Mouse (Mus musculus) retina, embryonic 14.5 days (tissue): ENCODE data around the gene Rcvrn.

ENCODE experiments used
- DNase-seq: peaks from one replicate; pipeline ENCODE4 v3.0.0-alpha.2; 2015; ENCODE audit warnings: low spot score

Rcvrn gene

DNA sequence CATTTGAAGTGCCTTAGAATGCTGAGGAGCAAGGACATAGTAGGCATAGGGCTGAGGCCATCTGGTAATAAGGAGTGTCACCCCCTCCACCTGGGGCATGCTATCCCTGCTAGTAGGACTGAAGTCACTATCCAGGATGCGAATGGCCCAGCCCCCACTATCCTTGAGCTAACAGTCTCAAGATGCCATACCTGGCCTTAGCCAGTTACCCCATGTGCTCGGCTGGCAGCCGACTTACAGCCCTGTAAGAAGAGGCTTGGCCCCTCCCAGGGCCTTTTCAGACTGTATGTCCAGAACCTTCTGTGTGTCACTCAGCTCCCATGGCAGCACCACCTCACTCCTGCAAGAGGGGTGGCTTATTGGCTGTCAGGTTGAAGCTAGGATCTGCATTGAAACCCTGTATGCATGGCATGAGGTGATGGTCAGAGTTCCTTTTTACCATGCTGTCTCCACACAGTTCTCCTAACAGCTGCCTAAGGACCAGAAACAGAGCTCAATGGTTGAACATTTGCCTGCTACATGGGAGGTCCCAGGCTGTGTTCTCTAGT, 26.6 kb upstream of the Rcvrn start:
- DNase-seq, result no peak

DNA sequence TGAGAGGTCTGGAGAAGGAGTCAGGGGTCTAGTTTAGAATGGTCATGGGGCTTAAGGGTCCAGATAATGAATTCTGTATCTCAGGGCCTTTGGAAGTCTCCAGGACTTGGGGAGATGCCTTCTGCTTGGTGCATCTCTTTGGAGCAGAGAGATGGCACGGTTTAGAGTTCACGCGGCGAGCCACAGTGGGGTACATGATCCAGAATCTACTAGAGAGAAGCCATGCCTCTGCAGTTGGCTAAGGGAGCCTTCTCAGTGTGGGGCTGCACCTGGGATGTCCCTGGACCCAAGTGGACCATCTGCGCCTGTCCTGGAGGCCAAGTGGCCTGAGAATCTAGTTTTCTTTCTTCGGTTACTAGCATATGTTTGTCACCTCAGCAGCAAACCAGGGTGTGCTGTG, 25.1 kb upstream of the Rcvrn start:
- no peak for DNase-seq

DNA sequence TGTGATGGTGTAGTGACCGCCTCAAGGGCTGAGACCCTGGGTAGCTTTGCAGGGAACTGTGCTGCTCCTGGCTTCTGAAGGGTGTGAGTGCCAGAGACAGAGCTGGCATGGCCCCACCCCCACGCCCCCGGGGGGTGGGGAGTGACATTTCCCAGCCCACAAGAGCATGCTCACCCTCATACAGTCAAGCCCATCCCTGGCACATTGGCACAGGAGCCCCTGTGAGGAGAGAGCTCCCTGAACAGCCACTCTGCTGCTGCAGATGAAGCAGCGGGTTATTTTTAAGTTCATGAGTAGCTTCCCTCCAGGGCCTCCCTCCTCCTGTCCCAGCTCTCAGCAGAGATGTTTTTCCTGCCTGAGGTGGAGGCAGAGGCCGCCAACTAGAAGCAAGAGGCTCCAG, 23.0 kb upstream of the Rcvrn start:
- no peak for DNase-seq

DNA sequence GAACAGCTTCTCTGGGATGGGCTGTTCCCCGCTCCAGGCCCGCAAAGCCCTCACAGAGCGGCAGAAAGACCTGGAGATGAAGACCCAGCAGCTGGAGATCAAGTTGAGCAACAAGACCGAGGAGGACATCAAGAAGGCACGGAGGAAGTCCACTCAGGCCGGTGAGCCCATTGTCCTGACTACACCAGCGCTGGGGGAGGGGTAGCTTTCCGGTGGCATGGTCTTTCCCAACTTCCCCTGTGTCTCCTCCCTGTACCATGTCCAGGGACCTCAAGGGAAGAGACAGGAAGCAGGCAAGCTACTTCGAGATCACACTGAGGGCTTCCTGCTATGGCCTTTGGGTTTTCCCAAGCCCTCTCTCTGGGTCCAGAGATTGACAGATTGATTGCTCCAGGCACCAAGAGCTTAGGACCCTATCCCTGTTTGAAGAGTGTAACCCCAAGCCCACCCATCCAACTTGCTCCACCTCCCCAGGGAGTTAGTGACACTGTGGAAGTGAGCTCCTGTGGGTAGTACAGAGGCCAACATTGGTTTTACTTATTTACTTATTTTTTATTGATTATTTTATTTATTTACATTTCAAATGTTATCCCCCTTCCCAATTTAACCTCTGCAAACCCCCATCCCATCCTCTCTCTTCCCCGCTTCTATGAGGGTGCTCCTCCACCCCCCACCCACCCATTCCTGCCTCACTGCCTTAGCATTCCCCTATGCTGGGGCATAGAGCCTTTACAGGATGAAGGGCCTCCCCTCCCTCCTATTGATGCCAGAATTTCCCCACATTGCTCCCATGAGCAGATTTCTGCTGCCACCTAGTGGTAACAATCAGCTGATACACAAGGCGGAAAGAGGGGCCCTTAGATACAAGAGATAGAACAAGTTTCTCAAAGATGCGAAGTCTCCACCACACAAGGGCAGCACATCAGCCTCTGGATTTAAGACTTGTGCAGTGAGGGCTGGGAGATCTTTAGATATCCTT, 19.3 kb upstream of the Rcvrn start:
- peak; percentile 88 for DNase-seq

DNA sequence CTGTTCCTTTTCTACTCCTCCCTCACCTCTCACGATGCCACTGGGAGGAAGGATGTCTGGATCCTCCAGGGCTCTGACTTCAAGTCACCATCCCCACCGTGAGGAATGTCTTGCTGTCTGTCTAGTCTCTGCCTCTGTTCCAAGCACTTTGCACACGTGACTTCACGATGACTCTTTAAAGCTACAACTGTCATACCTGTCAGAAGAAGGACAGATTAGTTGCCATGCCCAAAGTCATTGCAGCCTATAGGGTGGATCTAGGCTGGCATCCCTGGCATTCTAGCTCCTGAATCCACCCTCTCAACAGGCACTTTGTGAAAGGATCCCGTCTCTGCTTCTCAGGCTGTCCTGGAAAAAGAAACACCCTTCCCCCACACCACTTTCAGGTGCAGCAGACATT, 15.8 kb upstream of the Rcvrn start:
- no peak for DNase-seq

DNA sequence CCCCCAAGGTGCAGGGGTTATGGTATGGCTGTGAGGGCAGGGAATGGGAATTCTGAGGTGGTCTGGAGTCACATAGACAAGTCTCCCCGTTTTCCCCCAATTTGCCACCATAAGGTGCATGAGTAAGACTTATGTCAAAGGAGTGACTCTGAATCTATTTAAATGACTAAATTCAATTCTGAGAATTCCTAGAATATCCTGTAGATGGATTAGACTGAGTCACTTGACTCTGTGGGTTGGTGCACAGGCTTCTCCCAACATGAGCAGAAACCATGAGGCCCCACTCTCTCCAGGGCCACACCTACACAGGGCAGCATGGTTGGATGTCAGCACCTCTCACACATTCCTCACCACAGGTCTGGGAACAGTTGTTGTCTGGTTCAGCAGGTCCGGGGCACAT, 15.2 kb upstream of the Rcvrn start:
- DNase-seq, result no peak

DNA sequence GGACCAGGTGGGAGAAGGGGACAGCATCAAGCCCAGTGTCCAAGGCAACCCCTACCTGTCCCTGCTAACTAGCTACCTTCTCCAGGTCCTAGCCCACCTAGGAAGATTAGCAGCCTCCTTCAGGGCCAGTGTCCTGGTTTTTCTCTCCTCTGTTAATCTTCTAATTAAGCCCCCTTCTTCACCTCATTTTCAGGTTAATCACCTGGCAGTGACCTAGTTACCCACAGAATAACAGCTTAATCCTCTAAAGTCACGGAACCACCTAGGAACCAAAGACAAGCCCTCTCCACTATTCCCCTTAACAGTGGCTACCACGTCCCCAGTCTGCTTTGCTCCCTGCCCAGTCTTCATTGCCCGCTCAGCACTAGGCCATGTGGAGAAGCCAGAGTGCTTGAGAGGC, 13.3 kb upstream of the Rcvrn start:
- DNase-seq, result no peak

DNA sequence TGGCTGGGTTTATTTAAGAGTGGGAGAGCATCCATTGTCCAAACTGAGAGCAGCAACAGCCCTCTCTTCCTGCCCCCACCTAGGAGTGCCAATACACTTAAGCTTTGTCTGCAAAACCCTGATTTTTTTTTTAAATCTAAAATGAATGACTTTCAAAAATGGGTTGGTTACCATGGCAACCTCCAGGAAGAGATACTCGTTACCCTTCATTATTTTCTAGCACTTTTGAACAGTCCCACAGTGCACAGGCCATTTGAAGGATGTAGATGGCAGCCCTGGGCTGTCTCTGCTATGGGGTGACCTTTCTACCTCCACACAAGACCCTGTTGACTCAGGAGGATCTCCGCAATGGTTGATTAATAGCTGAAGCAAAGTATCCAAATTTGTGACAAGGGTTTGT, 9.0 kb upstream of the Rcvrn start:
- no peak for DNase-seq

DNA sequence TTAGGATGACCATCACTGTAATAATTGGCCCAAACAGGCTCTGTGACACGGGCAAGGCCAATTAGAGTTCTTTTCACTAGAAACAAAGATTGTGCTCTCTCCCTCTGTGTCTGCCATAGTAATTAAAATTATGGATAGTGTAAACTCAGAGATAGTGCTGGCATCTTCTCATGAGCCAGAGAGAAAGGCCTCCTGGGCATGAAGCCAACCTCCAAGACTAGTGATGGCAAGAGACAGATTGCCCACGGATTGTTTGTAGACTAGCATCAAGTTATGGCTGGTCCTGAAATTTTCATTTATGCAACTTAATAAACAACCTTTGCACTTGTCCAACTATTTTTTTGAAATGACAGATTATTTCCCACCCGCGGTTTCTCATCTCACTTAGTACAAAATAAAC, 17.9 kb downstream of the Rcvrn start:
- no peak for DNase-seq

DNA sequence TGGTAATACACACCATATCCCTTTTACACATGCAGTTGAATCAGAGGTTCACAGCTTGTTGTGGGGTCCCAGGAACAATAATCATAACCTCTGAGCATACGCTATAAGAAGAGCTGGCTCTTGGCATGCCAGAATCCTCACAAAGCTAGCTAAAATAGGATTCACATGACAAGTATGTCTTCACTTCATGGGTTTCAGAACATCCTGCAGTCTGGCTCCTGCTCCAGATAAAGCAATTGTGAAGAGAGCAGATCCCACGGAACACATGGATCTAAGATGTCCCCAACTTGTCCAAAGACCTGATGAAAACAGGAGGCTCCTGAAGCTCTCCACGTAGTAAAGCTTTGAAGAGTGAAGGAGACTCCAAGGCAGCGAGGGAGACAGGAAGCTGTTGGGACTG, 20.3 kb downstream of the Rcvrn start:
- DNase-seq, result no peak

DNA sequence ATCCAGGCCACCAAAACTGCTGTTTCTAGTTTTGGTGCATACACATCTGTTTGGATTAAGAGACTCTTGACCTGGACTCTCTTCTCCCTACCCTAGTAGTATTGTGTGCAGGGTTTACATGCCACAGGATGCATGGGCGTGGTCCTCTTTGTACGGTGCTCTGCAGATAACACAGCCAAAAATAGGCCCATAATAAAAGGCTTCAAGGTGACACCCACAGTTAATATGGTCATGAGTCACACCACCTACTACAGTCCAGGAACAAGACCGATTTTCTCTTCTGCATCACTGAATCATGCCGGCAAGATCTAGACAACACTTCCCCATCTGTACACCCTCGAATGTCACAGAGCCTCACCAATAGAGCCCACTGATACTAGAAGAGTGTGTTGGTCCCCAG, 26.4 kb downstream of the Rcvrn start:
- no peak for DNase-seq

DNA sequence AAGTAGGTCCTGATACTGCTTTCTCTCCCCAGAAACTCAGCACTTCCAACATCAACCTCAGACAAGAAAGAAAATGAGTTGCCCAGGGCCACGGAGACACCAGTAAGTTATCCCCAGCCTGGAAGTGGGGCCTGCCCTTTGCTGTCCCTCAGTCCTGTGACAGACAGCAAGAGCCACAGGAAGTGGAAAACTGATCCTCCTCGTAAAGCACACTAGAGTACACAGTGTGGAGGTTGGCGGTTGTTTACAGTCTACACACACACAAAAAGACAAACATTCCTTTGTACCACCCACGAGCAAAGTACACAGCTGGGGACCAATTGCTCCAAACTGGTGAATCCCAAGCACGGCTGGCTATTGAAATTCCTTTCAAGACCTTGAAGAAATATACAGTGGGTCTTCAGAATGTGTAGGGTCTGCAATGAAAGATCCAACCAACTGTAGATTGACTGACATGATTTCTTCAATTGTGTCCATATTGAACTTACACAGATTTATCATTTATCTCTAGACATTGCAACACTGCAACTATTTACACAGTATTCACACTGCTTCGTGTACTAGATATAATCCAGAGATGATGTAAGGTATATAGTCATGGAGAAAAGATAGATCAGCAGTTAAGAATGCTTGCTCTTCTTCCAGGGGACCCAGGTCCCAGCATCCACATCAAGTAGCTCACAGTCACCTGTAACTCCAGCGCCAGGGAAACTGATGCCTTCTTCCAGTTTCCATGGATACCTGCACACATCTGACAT, 27.5 kb downstream of the Rcvrn start:
- no peak for DNase-seq

DNA sequence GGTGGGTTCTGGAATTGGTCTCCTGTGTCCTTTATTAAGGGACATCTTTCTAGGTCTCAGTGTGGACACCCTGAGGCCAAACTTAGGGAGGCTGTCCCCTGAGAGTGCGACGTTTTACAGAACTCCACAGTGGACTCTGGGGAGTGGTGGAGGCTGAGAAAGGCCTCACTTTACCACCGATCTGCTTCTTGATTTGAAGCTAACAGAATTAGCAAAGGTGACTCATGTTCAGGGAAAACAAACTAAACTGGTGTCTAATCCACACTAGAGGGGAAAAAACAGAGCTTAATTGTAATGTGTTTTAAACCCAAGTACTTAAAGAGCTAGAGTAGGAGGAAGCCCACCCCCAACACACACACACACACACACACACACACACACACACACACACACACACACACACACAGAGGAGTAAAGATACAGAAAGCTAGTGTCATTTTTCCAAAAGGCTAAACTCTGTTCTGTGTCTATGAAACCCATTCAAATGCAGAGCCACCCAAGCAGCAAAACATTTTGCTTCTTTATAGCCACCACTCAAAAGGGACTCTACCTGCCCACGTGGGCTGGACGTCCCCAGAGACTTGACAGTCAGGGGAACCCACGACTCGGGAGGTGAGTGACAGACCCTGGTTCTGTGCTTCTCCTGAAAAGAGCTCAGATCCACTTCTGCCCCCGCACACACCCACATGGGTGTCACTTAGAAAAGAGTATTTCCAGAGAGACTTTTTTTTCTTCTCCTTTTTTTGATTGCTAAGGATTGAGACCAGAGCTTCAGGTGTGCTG, 28.3 kb downstream of the Rcvrn start:
- no peak for DNase-seq

DNA sequence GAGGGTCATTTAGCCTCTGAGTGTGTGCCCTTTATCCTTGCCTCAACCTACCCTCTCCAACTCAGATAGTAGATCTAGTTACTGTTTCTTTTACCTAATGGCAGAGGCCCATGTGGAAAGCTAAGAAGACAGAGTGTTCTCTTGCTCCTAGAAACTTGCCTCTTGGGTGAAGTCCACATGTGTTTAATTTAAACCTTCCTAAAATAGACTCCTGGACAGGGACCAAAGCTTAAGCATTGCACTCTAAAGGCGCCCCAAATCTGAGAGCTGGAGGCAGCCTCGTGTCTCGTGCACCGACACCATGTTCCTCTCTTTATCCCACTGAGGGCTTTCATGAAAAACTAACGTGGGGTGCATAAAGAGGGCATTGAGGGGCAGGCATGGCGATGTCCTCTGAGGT, 32.0 kb downstream of the Rcvrn start:
- no peak for DNase-seq

DNA sequence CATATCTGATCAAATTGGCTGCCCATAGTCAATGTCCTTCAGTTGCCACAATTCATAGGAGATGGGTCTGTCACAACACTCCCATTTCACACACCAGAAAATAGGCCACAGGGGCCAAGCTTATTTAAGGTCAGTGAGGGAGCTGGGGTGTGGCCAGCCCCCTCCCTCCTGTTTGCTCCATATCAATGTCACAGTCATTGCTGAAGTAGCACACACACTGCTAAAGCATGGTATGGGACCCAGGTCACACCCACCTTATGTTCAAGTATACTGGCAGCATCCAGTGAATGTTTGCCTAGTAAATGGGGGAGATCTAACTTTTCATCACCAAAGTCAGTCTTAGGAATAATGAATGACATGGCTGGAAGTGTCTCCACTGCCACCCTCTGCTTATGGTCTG, 33.6 kb downstream of the Rcvrn start:
- DNase-seq, result no peak

DNA sequence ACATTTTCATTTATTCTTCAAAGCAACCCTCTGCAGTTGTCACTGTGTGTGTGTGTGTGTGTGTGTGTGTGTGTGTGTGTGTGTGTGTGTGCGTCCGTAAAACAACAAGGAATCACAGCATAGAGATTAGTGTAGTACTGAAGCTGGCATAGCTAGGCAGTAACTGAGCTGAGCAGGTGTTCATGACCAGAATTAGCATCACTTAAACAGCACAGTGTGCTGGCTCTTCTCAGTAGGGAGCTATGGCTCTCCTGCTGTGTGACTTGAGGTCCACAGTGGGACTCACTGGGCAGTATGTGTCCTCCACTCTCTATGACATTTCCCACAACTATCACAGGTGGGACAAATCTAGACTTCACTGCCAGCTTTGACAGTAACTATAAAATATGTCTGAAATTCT, 35.9 kb downstream of the Rcvrn start:
- no peak for DNase-seq

DNA sequence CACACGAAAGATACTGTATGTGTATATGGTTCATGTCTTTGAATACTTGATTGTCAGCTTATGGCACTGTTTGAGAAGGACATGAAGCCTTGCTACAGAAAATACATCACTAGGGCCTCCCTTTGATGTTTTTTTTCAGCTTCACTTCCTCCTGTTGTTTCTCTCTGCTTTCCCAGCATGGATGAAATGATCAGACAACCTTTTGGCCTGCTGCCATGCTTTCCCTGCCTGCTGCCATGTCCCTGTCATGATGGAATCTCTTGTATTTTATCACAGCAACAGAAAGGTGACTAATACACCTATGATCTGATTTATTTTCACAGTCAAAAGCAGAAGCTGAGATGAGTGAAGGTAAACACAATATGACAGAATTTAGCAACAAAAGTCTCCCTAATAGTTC, 38.6 kb downstream of the Rcvrn start:
- no peak for DNase-seq

DNA sequence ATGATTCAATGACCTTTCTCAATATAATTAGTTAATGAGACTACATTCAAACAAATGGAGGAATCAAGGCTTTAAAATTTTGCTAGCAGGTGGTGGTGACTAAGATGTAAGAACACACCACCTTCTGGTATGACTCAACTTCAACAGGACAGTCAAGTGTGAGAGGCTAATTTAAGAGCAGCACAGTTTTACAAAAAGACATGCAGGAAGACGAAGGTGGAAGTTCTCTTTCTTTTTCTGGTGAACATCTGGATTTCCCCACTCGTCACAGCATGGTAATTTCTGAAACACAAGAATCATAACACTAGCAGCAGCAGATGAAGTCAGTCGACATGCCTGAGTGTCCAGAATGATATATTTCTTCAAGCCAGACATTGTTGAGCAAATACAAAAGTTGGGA, 39.5 kb downstream of the Rcvrn start:
- no peak for DNase-seq

DNA sequence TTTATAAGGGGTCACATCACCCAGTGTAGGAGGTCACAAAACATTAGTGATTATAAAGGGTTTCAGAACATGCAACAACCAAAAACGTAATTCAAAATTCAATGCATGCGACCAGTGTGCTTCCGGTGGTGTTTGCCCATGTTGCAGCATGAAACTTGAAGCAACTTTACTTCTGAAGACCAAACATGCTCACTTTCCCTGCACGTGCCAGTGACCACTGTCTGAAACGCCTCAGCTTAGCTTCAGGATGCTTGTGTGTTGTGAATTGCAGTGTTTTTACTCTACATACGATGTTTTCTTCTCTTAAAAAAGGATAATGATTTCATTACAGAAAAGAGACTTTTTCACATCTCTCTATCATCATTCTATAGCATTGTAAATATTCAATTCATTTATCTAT, 43.2 kb downstream of the Rcvrn start:
- DNase-seq, result no peak

DNA sequence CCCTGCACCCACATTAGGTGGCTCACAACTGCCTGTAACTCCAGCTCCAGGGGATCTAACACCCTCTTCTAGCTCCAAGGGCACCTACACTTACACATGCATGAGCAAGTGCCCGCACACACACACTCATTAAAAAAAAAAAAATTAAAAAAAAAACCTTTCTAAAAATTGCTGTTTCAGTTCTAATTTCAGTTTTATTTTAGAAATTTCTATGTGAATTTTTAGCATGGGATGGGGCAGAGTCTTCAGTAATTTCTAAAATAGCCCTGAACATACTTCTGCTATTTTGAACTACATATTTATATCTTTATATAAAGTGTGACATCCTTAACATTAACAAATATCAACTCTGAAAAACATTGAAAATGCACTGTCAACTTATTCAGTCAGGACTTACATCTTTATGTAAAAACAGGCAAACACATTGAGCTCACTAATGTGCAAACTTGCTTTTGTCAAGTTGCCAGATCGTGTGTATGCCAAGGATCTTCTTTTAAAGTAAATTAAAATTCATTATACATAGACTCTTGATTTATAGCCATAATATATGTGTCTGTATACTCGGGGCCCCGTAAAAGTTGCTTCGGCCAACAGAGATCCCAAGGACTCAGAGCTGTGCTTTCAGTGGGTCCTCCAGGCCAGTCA, 43.8 kb downstream of the Rcvrn start:
- DNase-seq, result no peak

DNA sequence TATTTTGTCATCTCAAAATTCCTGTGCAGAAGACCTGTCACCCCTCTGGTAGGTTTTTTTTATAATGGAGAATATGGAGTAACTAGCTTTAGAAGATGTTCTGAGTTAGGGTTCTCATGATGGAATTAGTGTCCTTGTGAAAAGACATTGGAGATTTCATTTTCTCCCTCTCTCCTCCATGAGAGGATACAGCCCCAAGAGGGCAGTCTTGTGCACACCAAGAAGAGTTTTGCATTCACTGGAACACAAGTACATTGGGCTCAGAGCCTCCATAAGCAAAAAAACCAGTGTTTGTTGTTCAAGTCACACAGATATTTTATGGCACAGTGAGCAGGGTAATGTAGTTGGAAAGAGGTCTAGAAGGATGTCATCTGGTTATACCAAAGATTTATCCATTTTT, 46.4 kb downstream of the Rcvrn start:
- DNase-seq, result no peak
